Mouse (Mus musculus): ENCODE data around the gene Entpd6.

Entpd6 gene

DNA sequence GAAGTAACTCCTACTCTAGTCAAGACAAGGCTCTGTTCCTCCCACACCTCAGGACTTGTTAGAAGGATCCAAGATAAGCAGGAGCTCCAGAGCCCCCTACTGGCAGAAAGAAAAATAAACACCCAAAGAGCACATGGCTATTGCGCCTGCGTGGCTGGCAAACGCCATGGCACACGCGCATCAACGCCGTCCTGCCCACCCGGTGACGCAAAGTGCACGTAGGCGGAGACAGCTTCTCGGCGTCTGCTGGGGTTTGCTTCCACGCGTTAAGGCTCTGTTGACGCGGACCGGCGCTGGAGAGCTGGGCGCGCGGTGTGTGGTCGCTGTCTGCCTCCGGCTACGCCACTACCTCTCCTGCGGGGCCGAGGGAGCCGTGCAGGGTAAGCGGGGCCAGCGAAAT, at the start of gene Entpd6:
Gene Entpd6 (plus strand): TSS at position 189 of the 400 bp plus-strand sequence.
- DNase-seq = peak; percentile 95

DNA sequence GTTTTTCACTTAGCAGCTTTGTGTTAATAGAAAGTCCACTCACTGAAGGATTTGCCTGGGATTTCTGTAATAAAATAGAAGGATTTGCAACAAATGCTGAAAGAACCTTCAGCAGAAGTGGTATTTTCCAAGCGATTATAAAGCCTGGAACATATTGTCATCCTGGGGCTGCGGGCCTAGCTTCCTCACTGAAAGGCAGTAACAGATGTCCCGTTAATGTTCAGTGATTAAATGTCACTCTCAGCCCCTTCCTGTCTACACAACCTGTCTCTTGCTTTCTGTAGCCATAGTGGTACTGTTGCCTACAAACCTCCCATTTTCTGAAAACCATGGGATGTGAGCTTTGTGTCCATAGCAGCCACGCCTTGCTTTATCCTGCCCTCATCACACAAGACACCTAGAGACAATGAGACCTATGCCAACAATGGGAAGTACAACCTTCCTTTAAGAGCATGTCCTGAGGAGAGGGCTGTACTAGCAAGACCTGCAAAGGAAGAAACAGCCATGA, 36.6 kb upstream of the Entpd6 start:
- no peak for DNase-seq

DNA sequence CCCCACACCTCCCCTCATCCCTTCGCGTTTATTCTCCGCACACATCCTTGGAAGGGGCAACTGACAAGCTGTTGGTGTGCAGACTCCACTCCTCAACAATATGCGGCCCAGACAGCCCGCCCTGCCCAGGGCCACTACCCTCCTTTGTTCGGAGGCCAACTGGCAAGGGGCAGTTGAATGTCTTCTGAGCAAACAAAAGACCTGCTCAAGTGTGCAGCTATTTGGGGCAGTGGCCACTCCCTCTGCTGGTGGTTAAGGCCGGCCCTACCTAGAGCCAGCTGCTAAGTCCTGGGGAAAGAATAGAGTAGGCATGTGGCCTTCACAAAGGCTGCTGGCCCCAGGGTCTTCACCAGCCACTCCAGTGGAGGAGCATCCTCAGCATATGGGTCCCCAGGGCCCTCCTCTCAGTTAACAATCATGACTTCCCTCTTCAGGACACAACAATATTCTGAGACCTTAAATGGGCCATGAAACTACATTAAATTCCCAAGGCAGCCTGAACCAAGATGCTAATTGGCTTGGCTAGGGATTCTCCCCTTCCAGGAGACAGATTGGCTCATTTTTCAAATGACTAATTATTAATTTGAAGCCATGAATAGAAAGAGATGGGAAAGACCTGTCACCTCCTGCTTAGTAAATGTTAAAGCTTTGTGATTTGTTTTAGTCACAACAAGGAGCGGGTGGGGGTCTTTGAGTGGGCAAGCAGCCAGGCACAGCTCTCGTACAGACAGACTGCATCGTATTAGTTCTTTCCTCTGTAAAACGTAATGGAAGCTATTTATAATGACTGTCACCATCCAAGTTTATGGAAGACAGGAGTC, 12.9 kb upstream of the Entpd6 start:
- DNase-seq = peak; percentile 68

DNA sequence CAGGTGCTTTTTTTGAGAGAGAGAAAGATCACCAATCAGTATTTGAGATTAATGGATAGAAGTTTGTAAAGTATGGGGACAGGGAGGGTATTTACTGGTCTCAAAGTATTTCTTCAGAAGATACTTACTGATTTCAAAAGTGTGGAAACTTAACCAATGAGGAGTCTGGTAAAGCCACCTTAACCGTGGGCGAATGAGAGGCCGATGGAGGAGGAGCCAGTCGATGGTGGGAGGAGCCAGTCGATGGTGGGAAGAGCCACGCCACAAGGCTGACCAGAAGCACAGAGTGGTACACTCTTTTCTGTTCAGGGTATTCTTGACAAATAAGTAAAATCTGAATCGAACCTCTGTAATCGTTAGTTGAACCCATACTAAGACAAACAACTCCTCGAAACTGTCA, 11.0 kb upstream of the Entpd6 start:
- DNase-seq = no peak

- no peak for DNase-seq
These were observed 8.5 kb upstream of the Entpd6 start for GRCm38 (mm10) chr2:150740145-150740841.

DNA sequence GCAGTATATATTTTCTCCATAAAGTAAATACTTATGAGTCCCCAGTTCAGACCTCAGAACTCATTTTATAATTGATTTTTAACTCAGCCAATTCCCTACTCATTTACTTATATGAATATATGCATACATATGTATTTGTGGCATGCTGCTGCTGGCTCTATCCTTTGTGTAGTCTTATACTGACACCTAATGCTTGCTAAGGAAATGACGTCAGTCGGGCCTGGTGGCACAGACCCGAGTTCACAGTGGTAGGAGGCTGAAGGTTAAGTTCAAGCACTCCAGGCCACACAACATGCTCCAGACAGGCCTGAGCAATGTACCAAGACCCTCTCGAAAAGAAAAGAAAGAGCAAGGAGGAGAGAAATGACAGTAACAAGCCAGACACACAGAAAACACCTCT, 7.4 kb upstream of the Entpd6 start:
- DNase-seq = peak; percentile 39

- no peak for DNase-seq
These were observed 3.8 kb upstream of the Entpd6 start for GRCm38 (mm10) chr2:150745016-150745415.

DNA sequence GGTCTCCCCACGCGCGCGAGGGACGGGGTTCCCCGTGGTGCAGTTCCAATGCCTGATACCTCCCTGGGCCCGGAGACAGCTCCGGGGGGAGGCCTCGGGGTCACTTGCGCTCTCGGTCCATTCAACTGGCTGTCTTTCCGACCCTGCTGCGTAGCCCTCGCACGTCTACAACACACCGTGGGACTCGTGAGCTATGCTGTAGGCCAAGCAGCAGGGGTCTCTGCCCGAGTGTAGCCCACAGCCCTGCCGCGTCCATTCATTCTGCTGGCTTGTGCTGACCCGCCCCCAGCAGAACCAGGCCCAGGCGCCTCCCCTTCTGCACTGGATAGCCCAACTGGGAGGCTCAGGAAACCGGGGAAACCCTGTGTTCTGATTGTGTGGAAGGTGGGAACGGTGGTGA, 441 bp downstream of the Entpd6 start:
- DNase-seq = peak; percentile 61

- DNase-seq = peak; percentile 26
These were observed 1.5 kb downstream of the Entpd6 start for GRCm38 (mm10) chr2:150750129-150750979.

DNA sequence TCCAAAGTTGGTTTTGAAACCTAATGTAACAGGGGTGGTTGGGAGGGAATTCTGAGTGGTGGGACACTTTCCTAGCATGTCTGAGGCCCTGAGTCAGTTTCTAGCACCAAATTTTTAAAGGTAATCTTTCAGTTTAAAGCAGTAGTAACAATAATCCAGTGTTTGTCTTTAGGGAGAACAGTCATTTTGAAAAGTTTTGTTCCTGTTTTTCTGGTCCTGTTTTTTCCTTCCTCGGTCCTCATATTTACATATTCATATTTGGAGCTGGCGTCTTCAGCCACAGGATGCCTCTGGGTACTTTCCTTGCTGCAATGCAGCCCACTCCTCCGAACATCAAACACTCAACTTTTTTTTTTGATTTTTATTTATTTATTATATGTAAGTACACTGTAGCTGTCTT, 6.2 kb downstream of the Entpd6 start:
- no peak for DNase-seq

DNA sequence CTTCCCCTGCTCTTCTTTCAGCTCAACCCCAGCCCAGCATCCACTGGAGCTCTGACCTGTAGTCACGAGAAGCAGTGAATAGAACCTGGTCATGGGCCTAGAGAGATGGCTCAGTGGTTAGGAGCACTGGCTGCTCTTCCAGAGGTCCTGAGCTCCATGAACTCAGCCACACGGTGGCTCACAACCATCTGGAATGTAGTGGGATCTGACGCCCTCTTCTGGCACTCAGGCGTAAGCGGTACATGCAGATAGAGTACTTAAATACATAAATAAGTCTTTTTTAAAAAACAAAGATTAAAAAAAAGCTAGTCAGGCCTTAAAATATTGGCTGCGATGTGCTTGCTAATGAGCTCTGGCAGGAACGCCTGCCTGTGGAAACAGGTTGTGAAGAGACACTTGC, 12.6 kb downstream of the Entpd6 start:
- no peak for DNase-seq

GRCm38 (mm10) chr2:150765619-150766018, 16.8 kb downstream of the Entpd6 start:
- DNase-seq = no peak

- DNase-seq = no peak
These were observed 17.4 kb downstream of the Entpd6 start for GRCm38 (mm10) chr2:150766083-150766862.

- no peak for DNase-seq
These were observed 19.8 kb downstream of the Entpd6 start for GRCm38 (mm10) chr2:150768678-150769077.

DNA sequence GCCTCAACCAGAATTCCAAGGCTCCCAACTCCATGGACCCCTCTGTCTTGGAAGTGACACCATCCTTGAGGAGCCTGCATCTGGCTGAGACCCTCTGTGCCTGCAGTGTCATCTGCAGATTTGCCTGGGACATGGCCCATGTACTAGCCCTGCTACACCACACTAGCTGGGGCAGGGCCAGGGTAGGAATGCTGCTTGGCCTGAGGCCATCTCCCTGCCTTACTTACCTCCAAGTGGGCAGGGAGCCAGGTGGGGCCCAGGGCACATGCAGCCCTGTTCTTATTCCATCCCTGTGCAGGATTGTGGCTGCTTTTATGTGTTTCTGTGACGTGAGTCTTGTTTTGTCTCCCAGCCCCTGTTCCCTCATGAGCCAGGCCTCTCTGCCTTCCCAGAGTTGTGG, 21.9 kb downstream of the Entpd6 start:
- no peak for DNase-seq

- DNase-seq = no peak
These were observed 22.3 kb downstream of the Entpd6 start for GRCm38 (mm10) chr2:150771169-150771568.

DNA sequence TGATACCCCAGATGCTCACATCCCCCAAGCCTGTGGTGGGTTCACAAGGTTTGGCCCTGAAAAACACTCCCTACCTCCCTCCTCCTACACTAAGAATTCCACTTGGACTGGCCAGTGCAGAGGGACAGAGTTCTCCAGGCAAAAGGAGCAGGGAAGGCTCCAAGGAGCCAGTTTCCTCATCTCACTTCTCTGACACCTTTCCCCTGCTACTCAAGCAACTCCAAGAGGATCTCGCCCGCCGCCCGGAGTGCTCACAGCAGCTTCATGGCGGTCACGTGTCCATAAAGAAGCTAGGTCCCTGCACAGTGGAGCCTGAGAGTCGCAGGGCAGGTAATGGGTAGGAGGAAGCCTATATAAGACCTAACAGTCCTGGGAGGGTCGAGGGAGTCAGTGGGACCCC, 23.2 kb downstream of the Entpd6 start:
- no peak for DNase-seq

DNA sequence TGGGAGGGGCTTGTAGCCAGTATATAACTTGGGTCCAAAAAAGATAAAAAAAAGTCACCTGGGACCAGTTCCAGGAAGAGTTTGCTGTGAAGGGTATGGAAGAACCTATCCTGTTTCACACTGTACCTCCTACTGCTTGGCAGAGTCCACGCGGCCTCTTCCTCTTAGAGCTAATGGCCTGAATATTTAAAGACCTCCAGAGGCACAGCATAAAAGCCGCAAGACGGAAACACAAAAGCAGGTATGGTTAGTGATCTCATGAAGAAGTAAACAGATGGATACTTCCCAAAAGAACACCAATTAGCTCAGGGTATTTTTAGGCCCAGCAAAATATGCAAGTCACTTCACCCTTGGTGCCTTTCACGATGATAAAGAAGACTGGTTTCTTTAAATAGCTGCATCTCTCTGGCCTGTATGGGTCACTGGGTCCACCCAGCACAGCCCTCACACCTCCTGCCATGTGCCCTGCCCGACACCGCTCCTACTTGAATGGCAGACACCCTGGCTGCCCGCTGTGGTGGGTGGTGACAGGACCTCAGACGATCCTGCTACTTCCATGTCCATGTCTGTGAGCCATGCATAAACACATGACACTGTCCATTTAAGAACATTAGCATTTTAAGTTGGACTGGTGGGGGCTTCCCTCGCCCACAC, 23.8 kb downstream of the Entpd6 start:
- DNase-seq = no peak

DNA sequence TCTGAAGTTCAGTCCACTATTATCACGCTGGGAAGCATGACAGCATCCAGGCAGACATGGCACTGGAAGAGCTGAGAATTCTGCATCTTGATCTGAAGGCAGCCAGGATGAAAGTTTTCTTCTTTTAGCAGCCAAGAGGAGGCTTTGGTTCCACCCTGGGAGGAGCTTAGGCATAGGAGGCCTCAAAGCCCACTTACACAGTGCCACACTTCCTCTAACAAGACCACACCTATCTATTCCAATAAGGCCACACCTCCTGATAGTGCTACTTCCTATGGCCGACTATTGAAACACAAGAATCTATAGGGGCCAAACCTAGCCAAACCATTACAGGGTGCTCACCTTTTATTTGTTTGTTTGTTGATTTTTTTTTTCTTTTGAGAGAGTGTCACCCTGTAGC, 34.0 kb downstream of the Entpd6 start:
- no peak for DNase-seq

- peak; percentile 95 for DNase-seq
These were observed 37.7 kb downstream of the Entpd6 start, which contains the start of gene Pygb for GRCm38 (mm10) chr2:150786251-150787180. TSS of gene Pygb (plus strand) at chr2:150786735.
